Mouse (Mus musculus) liver, embryonic 13.5 days (tissue): Measurements from ENCODE around the gene Olfr1141. TPM values are rescaled to one million over a fixed set of nuclear protein-coding genes. Genes with fewer than 3 reads are reported as not detected.

Experiments
- ATAC-seq: fragments of 200-750 bp; cut with Nextera tagmentation; 2 replicates; pipeline ENCODE4 v1.8.0; 2017; ENCODE audit warnings: low read depth, mild to moderate bottlenecking, moderate number of reproducible peaks, moderate library complexity
- DNase-seq: peaks from one replicate; pipeline ENCODE4 v3.0.0; 2022
- H3K27ac ChIP-seq: fragments of 300-500 bp; sonication (generic); 2 replicates; pipeline ENCODE4 v1.5.1; 2015; ENCODE audit warnings: moderate library complexity, mild to moderate bottlenecking, inconsistent platforms
- H3K27me3 ChIP-seq: fragments of 300-500 bp; sonication (generic); 2 replicates; pipeline ENCODE4 v1.6.1; 2015; ENCODE audit warnings: mild to moderate bottlenecking, inconsistent platforms
- H3K36me3 ChIP-seq: fragments of 300-500 bp; sonication (generic); 2 replicates; pipeline ENCODE4 v1.6.1; 2015; ENCODE audit warnings: mild to moderate bottlenecking, inconsistent platforms
- H3K4me1 ChIP-seq: fragments of 300-500 bp; sonication (generic); replicated peaks from 2 replicates; pipeline ENCODE4 v1.6.1; 2015; ENCODE audit warnings: inconsistent platforms
- H3K4me2 ChIP-seq: fragments of 300-500 bp; sonication (generic); 2 replicates; pipeline ENCODE4 v1.6.1; 2015; ENCODE audit warnings: inconsistent platforms, mild to moderate bottlenecking, moderate library complexity
- H3K4me3 ChIP-seq: fragments of 300-500 bp; sonication (generic); replicated peaks from 2 replicates; pipeline ENCODE4 v1.5.1; 2015; ENCODE audit warnings: mild to moderate bottlenecking, inconsistent platforms
- H3K9ac ChIP-seq: fragments of 300-500 bp; sonication (generic); 2 replicates; pipeline ENCODE4 v1.6.1; 2015; ENCODE audit warnings: mild to moderate bottlenecking, inconsistent platforms
- H3K9me3 ChIP-seq: fragments of 300-500 bp; sonication (generic); replicated peaks from 2 replicates; pipeline ENCODE4 v1.6.1; 2016; ENCODE audit warnings: inconsistent platforms
- WGBS: fragments of 180-500 bp; shearing (Covaris S2); methylation state at CpG from one replicate; pipeline ENCODE4 v1.1.7; 2015; ENCODE audit not compliant: insufficient replicate concordance; 5-methylcytosine and 5-hydroxymethylcytosine counted together
- polyA plus RNA-seq: library from polyadenylated mRNA; unstranded; fragments of >200 nt; fragmentation: Nextera tagmentation; extraction: Ambion mirVana; gene quantifications from 2 replicates; pipeline ENCODE4 v1.2.1, GENCODE M21; 2015

Gene Olfr1141
- polyA plus RNA-seq, result not detected in 2 replicates

DNA sequence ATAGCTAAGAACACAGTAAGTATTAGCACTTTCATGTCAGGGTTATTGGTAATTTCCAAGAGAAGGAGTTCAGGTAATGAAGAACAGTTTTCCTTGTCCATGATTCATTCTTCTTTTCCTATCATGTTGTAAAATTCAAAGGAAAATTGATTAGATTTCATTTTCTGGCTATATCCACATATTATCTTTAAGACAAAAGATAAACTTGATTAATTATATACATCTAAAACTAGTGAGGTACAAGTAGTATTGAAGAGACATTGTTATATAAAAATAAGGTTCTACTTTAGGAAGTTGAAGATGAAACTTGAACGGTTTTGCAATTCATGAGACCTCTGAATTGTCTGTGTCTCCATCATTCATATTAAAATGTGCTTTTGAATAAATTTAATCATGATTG lies at the start of gene Olfr1141:
TSS of gene Olfr1141 (minus strand) at position 101 of the 400 bp plus-strand sequence.
- WGBS, result 73% methylated on average over 1 of the region's 1 CpGs
- no peak for DNase-seq
- no peak within 1 kb of the TSS for H3K4me3 ChIP-seq

DNA sequence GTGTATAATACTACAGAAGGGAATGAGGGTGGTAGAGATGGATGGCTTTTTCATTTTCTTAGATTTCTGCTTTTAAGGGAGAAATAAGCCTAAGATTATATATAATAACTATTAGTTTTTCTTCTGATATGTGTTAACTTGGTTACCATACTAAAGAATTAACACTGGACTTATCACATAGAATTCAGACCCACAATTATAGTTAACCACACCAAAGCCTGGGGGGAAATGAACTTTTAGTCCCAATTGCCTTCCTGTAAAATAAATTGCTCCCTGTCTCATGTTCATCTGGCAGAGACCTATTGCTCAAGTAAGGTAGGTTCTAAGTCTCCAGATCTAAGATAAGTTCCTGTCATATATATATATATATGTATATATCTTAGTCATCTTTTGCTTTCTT lies 46.5 kb upstream of the Olfr1141 start, which contains the start of gene Olfr1143:
TSS of gene Olfr1143 (plus strand) at position 301 of the 400 bp plus-strand sequence.
- H3K4me2 ChIP-seq, result no peak within 1 kb of the TSS
- H3K9me3 ChIP-seq, result no peaks in the 10 kb centered on the region; the same call in 1 of the 2 replicates
- H3K4me3 ChIP-seq, result no peak within 1 kb of the TSS
- no peaks in the 10 kb centered on the region for H3K36me3 ChIP-seq
- H3K4me1 ChIP-seq, result no peaks in the 10 kb centered on the region
- no peaks in the 10 kb centered on the region for H3K27me3 ChIP-seq
- H3K27ac ChIP-seq, result no peak within 1 kb of the TSS
- DNase-seq (no peak), ATAC-seq (no peak)
- H3K9ac ChIP-seq, result no peak within 1 kb of the TSS

More for the DNA sequence above, at the start of gene Olfr1141:
- Histone ChIP-seq H3K36me3 (no peaks in the 10 kb centered on the region), H3K27ac (no peak within 1 kb of the TSS), H3K4me2 (no peak within 1 kb of the TSS), H3K9ac (no peak within 1 kb of the TSS), H3K4me1 (no peaks in the 10 kb centered on the region), H3K27me3 (no peaks in the 10 kb centered on the region), H3K9me3 (no peaks in the 10 kb centered on the region)
- no peak for ATAC-seq

DNA sequence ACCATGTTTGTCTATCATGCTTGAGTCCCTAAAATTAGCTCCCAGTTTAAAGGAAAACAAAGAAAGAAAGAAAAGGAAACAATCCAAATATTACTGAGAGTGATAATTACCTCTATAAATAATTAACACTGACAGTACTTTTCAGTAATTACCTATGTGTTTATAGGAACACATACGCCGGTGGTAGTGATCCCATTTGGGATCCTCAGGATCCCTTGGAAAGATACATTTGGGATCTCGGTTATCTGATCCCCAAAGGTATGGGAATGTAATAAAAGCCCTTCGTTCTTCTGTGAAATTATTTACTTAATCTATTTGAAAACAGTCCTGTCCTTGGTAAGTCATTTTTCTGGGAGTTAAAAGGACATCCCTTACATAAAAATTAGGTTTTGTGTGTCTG lies 25.4 kb upstream of the Olfr1141 start, which contains the start of gene Olfr152:
TSS of gene Olfr152 (plus strand) at position 301 of the 400 bp plus-strand sequence.
- H3K9ac ChIP-seq, result no peak within 1 kb of the TSS
- ATAC-seq, result no peak
- H3K4me3 ChIP-seq, result no peak within 1 kb of the TSS
- WGBS, result 64% methylated on average over 4 of the region's 4 CpGs
- no peaks in the 10 kb centered on the region for H3K36me3 ChIP-seq
- no peak within 1 kb of the TSS for H3K27ac ChIP-seq
- H3K4me2 ChIP-seq, result no peak within 1 kb of the TSS
- H3K4me1 ChIP-seq, result no peaks in the 10 kb centered on the region
- DNase-seq, result no peak
- no peaks in the 10 kb centered on the region for H3K27me3 ChIP-seq
- no peaks in the 10 kb centered on the region for H3K9me3 ChIP-seq

DNA sequence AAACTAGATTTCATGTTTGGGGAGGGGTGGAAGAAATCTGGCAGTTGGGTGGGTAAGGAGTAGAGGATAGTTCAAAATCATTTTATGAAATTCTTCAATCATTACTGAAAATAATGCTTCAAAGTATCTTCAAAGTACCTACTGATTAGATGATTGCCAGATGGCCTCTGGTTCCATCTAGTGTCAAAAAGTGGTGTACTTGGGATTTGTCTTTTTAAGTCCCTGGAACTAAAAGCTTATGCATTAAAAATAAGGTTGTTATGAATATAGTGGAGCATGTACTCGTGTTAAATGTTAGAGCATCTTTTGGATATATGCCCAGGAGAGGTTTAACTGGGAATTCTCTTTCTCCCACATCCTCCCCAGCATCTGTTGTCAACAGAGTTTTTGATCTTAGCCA lies 22.4 kb upstream of the Olfr1141 start:
- no peak for ATAC-seq
- H3K27me3 ChIP-seq, result no peaks in the 10 kb centered on the region
- no peak overlapping the region for H3K4me3 ChIP-seq
- no peaks in the 10 kb centered on the region for H3K36me3 ChIP-seq
- no peaks in the 10 kb centered on the region for H3K9me3 ChIP-seq
- no peak overlapping the region for H3K9ac ChIP-seq
- no peaks in the 10 kb centered on the region for H3K4me1 ChIP-seq
- no peak for DNase-seq
- H3K27ac ChIP-seq, result no peak overlapping the region
- WGBS, result 22% methylated on average over 1 of the region's 1 CpGs
- no peak overlapping the region for H3K4me2 ChIP-seq

DNA sequence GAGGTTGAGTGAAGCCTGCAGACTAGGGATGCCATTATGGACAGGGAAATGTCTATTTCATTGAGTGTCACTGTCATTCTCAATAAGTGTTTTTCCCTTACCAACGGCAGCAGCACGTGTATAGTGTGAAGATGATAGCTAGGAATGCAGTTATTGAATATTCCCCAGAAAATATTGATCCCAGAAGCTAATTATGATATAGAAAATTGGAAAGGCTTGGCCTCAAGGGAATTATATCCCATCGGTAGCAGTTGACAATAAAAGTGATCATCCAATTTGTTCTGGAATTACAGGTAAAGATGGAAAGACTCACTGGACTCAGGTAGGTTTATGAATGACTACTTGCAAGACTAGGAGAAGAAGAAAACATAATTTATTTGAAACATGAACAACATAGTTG lies 10.3 kb downstream of the Olfr1141 start, which contains the start of gene Olfr1140:
TSS of gene Olfr1140 (plus strand) at position 301 of the 400 bp plus-strand sequence.
- Histone ChIP-seq H3K4me1 (no peaks in the 10 kb centered on the region), H3K4me2 (no peak within 1 kb of the TSS), H3K9ac (no peak within 1 kb of the TSS), H3K4me3 (no peak within 1 kb of the TSS), H3K9me3 (no peaks in the 10 kb centered on the region), H3K27ac (no peak within 1 kb of the TSS), H3K36me3 (no peaks in the 10 kb centered on the region), H3K27me3 (no peaks in the 10 kb centered on the region)
- DNase-seq, result no peak
- no peak for ATAC-seq
- WGBS, result 55% methylated on average over 3 of the region's 3 CpGs

DNA sequence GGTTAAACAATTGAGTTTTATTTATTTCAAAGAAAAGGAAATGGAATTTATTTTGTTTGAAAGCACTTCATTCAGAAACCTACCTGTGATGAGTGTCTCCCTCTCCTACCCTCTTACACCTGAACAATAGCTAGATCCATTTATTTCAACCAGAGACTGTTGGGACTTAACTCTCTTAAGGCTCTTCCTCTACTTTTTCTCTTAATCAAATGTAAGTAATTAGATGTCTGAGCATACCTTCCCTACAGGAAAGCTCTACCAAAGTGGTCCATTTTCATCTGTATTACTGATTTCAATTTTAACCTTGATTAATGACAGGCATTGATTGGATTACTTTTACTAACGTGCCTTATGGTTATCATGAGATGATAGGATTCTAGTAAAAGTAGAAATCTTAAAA lies 13.9 kb downstream of the Olfr1141 start, which contains the start of gene Olfr1138:
TSS of gene Olfr1138 (minus strand) at position 101 of the 400 bp plus-strand sequence.
- Histone ChIP-seq H3K4me3 (no peak within 1 kb of the TSS), H3K36me3 (no peaks in the 10 kb centered on the region), H3K9ac (no peak within 1 kb of the TSS), H3K27ac (no peak within 1 kb of the TSS), H3K27me3 (no peaks in the 10 kb centered on the region), H3K4me2 (no peak within 1 kb of the TSS), H3K4me1 (no peaks in the 10 kb centered on the region), H3K9me3 (no peaks in the 10 kb centered on the region)
- DNase-seq, result no peak
- 60% methylated on average over 1 of the region's 1 CpGs for WGBS
- no peak for ATAC-seq

DNA sequence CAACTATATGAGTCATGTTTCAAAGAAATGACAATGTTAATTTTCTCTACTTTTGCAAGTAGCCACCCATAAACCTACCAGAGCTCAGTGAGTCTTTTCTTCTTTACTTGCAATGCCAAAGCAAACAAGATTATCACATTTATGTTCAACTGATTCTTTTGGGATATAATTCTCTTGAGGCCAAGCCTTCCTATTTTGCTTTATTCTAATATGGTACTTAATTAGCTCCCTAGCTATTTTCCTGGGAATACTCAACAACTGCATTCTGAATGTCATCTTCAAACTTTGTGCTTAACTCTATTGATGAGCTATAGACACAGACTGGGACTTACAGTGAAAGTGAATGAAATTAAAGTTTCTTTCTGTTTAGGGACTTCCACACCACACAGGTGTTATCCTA lies 40.7 kb downstream of the Olfr1141 start, which contains the start of gene Olfr1137:
TSS of gene Olfr1137 (minus strand) at position 101 of the 400 bp plus-strand sequence.
- ATAC-seq, result no peak
- Histone ChIP-seq H3K9ac (no peak within 1 kb of the TSS), H3K36me3 (no peaks in the 10 kb centered on the region), H3K27me3 (no peaks in the 10 kb centered on the region), H3K9me3 (no peaks in the 10 kb centered on the region), H3K4me2 (no peak within 1 kb of the TSS), H3K4me1 (no peaks in the 10 kb centered on the region), H3K27ac (no peak within 1 kb of the TSS), H3K4me3 (no peak within 1 kb of the TSS)
- no peak for DNase-seq

Other genes with a start within 250 kb of the Olfr1141 start
- gene Pramel6, start 247.4 kb downstream of the Olfr1141 start, polyA plus RNA-seq, result not detected in 2 replicates
- not detected in 2 replicates for gene Olfr153, start 222.2 kb downstream of the Olfr1141 start, polyA plus RNA-seq
- gene Olfr1128, start 208.4 kb downstream of the Olfr1141 start, polyA plus RNA-seq, result not detected in 2 replicates
- not detected in 2 replicates for gene Olfr1129, start 180.1 kb downstream of the Olfr1141 start, polyA plus RNA-seq
- gene Olfr1130, start 147.8 kb downstream of the Olfr1141 start, polyA plus RNA-seq, result not detected in 2 replicates
- gene Olfr1131, start 126.9 kb downstream of the Olfr1141 start, polyA plus RNA-seq, result not detected in 2 replicates
- gene Olfr1132, start 116.5 kb downstream of the Olfr1141 start, polyA plus RNA-seq, result not detected in 2 replicates
- gene Olfr1133, start 106.6 kb downstream of the Olfr1141 start, polyA plus RNA-seq, result not detected in 2 replicates
- not detected in 2 replicates for gene Olfr1134, start 95.5 kb downstream of the Olfr1141 start, polyA plus RNA-seq
- not detected in 2 replicates for gene Olfr1135, start 80.3 kb downstream of the Olfr1141 start, polyA plus RNA-seq
- gene Olfr1136, start 60.0 kb downstream of the Olfr1141 start, polyA plus RNA-seq, result not detected in 2 replicates
- gene Olfr1137, start 40.8 kb downstream of the Olfr1141 start, polyA plus RNA-seq, result not detected in 2 replicates
- gene Olfr1138, start 14.0 kb downstream of the Olfr1141 start, polyA plus RNA-seq, result not detected in 2 replicates
- gene Olfr1140, start 10.2 kb downstream of the Olfr1141 start, polyA plus RNA-seq, result not detected in 2 replicates
- gene Olfr152, start 25.5 kb upstream of the Olfr1141 start, polyA plus RNA-seq, result not detected in 2 replicates
- not detected in 2 replicates for gene Olfr1143, start 46.6 kb upstream of the Olfr1141 start, polyA plus RNA-seq
- not detected in 2 replicates for gene Olfr1145, start 55.8 kb upstream of the Olfr1141 start, polyA plus RNA-seq
- gene Olfr1148, start 76.5 kb upstream of the Olfr1141 start, polyA plus RNA-seq, result not detected in 2 replicates
- not detected in 2 replicates for gene Olfr1150-ps1, start 90.0 kb upstream of the Olfr1141 start, polyA plus RNA-seq
- not detected in 2 replicates for gene Olfr1151, start 101.9 kb upstream of the Olfr1141 start, polyA plus RNA-seq
- not detected in 2 replicates for gene Olfr1152, start 112.5 kb upstream of the Olfr1141 start, polyA plus RNA-seq
- gene Olfr1153, start 141.0 kb upstream of the Olfr1141 start, polyA plus RNA-seq, result not detected in 2 replicates
- gene Olfr1154, start 151.2 kb upstream of the Olfr1141 start, polyA plus RNA-seq, result not detected in 2 replicates
- not detected in 2 replicates for gene Olfr1155, start 191.1 kb upstream of the Olfr1141 start, polyA plus RNA-seq
- not detected in 2 replicates for gene Olfr1156, start 199.1 kb upstream of the Olfr1141 start, polyA plus RNA-seq
- gene Olfr1157, start 214.3 kb upstream of the Olfr1141 start, polyA plus RNA-seq, result not detected in 2 replicates
- gene Olfr74, start 220.7 kb upstream of the Olfr1141 start, polyA plus RNA-seq, result not detected in 2 replicates
- not detected in 2 replicates for gene Olfr1158, start 236.1 kb upstream of the Olfr1141 start, polyA plus RNA-seq